Mouse (Mus musculus) hindbrain, embryonic 14.5 days (tissue): ENCODE measurements at regions not wholly inside any gene's neighbourhood (a gene's known extent, or its start where the extent isn't known, plus 50 kb on each side); places are given as distances from the start of the nearest gene placed in this dataset.

Experiments
- ATAC-seq: fragments of 200-750 bp; cut with Nextera tagmentation; 2 replicates; pipeline ENCODE4 v1.8.0; 2017; ENCODE audit warnings: moderate number of reproducible peaks, mild to moderate bottlenecking, moderate TSS enrichment, moderate library complexity; ENCODE audit not compliant: low FRiP score
- DNase-seq: peaks from one replicate; pipeline ENCODE4 v3.0.0-alpha.2; 2015; ENCODE audit warnings: low spot score
- H3K27ac ChIP-seq: fragments of 300-500 bp; sonication (generic); 2 replicates; pipeline ENCODE4 v1.5.1; 2014; ENCODE audit warnings: mild to moderate bottlenecking, moderate library complexity
- H3K27me3 ChIP-seq: fragments of 300-500 bp; sonication (generic); 2 replicates; pipeline ENCODE4 v1.6.1; 2014; ENCODE audit warnings: mild to moderate bottlenecking, low read length, mixed read lengths; ENCODE audit not compliant: control insufficient read depth, insufficient read depth
- H3K36me3 ChIP-seq: fragments of 300-500 bp; sonication (generic); replicated peaks from 2 replicates; pipeline ENCODE4 v1.6.1; 2014; ENCODE audit not compliant: control insufficient read depth, insufficient read depth
- H3K4me1 ChIP-seq: fragments of 300-500 bp; sonication (generic); replicated peaks from 2 replicates; pipeline ENCODE4 v1.6.1; 2014; ENCODE audit warnings: antibody characterized with exemption, low read length, mixed read lengths; ENCODE audit not compliant: control insufficient read depth, insufficient read depth
- H3K4me2 ChIP-seq: fragments of 300-500 bp; sonication (generic); replicated peaks from 2 replicates; pipeline ENCODE4 v1.6.1; 2014; ENCODE audit warnings: mild to moderate bottlenecking, moderate library complexity
- H3K4me3 ChIP-seq: fragments of 300-500 bp; sonication (generic); replicated peaks from 2 replicates; pipeline ENCODE4 v1.5.1; 2014; ENCODE audit warnings: mild to moderate bottlenecking, low read length
- H3K9ac ChIP-seq: fragments of 300-500 bp; sonication (generic); 2 replicates; pipeline ENCODE4 v1.6.1; 2014
- H3K9me3 ChIP-seq: fragments of 300-500 bp; sonication (generic); 2 replicates; pipeline ENCODE4 v1.6.1; 2016; ENCODE audit warnings: low read length; ENCODE audit not compliant: control insufficient read depth
- WGBS: fragments of 180-500 bp; shearing (Covaris S2); extraction: QIAGEN DNeasy Blood & Tissue Kit; methylation state at CpG from one replicate; pipeline ENCODE4 v1.1.7; 2014; 5-methylcytosine and 5-hydroxymethylcytosine counted together

DNA sequence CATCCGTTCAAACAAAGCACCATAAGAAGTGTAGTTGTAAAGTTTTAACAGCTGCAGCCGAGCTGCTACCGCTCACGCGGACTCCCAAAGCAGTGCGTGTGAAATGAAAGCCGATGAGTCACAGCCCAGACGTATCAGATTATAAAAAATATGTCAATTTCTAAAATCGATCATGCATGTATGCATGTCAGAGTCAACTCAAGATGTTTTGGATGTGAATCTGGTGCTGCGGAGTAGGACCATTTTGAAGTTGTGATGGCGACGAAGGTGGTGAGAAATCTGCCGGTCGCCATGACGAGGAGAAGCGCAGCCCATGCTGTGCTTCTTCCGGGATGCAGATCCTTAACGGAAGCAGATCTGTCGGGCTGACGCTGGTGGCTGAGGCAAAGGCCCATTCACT is 93.5 kb downstream of the Aldh8a1 start:
- Histone ChIP-seq H3K27me3 (peaks cover 10% of the 10 kb centered on the region), H3K4me2 (no peak overlapping the region), H3K4me1 (no peaks in the 10 kb centered on the region; the same call in 1 of the 2 replicates), H3K27ac (no peak overlapping the region), H3K9ac (no peak overlapping the region), H3K9me3 (no peaks in the 10 kb centered on the region), H3K4me3 (no peak overlapping the region), H3K36me3 (no peaks in the 10 kb centered on the region)
- no peak for ATAC-seq
- WGBS: 71% methylated on average over 20 of the region's 20 CpGs
- DNase-seq: no peak

DNA sequence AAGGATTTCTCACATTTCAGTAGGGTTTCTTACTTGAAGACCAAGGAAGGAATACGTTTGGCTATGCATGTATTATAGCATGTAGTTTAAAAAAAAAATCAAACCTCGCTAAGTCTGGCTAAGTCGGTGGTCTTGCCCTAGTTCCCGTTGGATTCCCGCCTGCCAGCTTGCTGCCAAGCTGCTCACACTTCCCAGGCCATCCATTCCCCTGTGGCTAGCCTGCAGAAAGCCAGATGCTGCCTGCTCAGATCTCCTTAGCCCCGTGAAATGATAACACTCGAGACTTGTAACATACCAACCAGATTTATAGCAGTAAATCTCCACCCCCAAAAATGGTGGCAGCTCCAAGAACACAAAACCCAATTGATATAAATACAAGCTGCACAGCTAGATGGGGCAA is 97.2 kb downstream of the Aldh8a1 start:
- no peak overlapping the region for H3K4me2 ChIP-seq
- no peaks in the 10 kb centered on the region for H3K9me3 ChIP-seq
- no peaks in the 10 kb centered on the region for H3K4me1 ChIP-seq
- no peak overlapping the region for H3K9ac ChIP-seq
- WGBS: 74% methylated on average over 7 of the region's 7 CpGs
- H3K27ac ChIP-seq: no peak overlapping the region
- H3K36me3 ChIP-seq: no peaks in the 10 kb centered on the region
- DNase-seq (no peak), ATAC-seq (no peak)
- peaks cover 10% of the 10 kb centered on the region for H3K27me3 ChIP-seq
- no peak overlapping the region for H3K4me3 ChIP-seq

DNA sequence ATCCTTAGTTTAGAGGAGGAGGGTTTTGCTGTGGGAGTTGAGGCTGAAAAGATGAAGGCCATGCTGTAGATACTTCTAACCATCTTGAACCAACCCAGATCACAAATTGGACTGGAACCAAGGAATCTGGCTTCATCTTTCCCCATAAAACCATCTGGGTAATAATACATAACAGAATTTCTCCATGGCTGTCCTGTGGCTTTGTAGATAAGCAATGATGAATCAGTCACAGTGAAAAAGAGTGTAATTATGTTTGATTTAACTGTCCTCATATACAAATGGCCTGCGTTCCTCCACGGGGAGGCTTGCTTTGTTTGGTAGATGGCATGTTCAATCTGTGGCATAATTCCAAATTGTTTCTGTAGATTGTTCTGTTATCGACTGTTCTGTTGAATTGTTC is 100.9 kb downstream of the Aldh8a1 start:
- Histone ChIP-seq H3K4me2 (no peak overlapping the region), H3K9me3 (peaks cover 8% of the 10 kb centered on the region; the same call in 1 of the 2 replicates), H3K4me1 (no peaks in the 10 kb centered on the region), H3K27me3 (no peaks in the 10 kb centered on the region), H3K9ac (no peak overlapping the region), H3K4me3 (no peak overlapping the region), H3K36me3 (no peaks in the 10 kb centered on the region), H3K27ac (no peak overlapping the region)
- no peak for DNase-seq
- no peak for ATAC-seq
- WGBS: 69% methylated on average over 3 of the region's 3 CpGs

DNA sequence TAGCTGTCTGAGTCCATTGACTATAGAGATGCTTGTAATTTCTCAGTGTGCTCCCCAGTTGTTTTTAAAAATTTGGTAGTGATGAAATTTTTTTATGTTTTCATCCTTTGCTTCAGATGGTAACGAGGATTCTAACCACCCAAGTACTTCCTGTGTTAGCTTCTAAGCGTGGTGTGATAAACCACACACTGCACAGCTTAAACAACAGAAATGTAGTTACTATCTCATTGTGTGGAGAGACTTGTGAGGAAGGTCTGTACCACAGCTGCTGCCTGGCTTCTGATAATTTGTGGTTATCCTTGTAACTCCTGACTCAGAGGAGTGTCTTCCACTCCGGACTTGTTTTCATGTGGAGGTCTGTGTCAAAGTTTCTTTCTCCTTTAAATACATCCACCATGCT is 102.3 kb downstream of the Aldh8a1 start:
- WGBS: 91% methylated on average over 3 of the region's 3 CpGs
- ATAC-seq (no peak), DNase-seq (no peak)
- H3K36me3 ChIP-seq: no peaks in the 10 kb centered on the region
- H3K9me3 ChIP-seq: peaks cover 8% of the 10 kb centered on the region; the same call in 1 of the 2 replicates
- no peaks in the 10 kb centered on the region for H3K27me3 ChIP-seq
- H3K4me3 ChIP-seq: no peak overlapping the region
- no peaks in the 10 kb centered on the region for H3K4me1 ChIP-seq
- H3K9ac ChIP-seq: no peak overlapping the region
- H3K27ac ChIP-seq: no peak overlapping the region
- no peak overlapping the region for H3K4me2 ChIP-seq

DNA sequence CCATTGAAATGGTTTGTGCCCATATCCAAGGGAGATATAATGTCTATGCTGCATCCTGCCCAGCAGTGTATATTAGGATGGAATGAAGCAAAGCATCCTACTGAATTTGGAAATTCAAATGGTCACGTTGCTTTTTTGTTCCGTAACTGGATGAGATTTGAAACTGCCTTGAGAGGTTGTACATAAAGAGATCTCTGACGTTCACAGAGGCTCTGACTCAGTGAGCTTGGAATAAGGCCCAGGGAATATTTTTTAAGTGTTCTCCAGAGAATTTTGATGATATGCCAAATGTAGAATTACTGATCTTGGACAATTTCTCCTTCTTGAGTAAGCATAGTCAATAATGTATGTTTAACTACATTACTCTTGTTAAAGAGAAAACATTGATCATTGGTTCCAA is 104.2 kb downstream of the Aldh8a1 start:
- DNase-seq: no peak
- Histone ChIP-seq H3K4me1 (no peaks in the 10 kb centered on the region), H3K27me3 (no peaks in the 10 kb centered on the region), H3K4me3 (no peak overlapping the region), H3K9me3 (peaks cover 8% of the 10 kb centered on the region; the same call in 1 of the 2 replicates), H3K4me2 (no peak overlapping the region), H3K27ac (no peak overlapping the region), H3K36me3 (no peaks in the 10 kb centered on the region), H3K9ac (no peak overlapping the region)
- WGBS: 96% methylated on average over 3 of the region's 3 CpGs
- ATAC-seq: no peak

DNA sequence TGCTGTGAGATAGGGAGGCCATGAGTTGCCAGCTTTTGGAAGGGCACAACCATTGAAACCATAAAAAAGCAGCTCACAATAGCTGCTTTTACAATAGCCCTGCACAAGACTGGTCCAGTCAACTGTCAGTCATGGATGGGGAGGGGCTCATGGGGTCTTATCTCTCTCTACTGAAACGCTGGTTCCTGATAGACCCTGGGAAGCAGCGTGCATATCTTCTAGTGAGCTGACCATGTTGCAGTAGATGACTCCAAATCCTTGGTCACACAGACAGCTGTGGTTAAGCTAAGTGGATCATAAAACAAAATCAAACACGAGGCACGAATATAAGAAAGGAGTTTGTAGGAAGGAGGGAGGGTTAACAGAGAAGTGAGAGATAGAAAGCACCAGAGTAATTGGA is 105.0 kb downstream of the Aldh8a1 start:
- WGBS: 72% methylated on average over 4 of the region's 4 CpGs
- H3K36me3 ChIP-seq: no peaks in the 10 kb centered on the region
- ATAC-seq (no peak), DNase-seq (no peak)
- no peak overlapping the region for H3K4me3 ChIP-seq
- H3K9ac ChIP-seq: no peak overlapping the region
- peaks cover 8% of the 10 kb centered on the region; the same call in 1 of the 2 replicates for H3K9me3 ChIP-seq
- no peak overlapping the region for H3K27ac ChIP-seq
- no peaks in the 10 kb centered on the region for H3K27me3 ChIP-seq
- no peak overlapping the region for H3K4me2 ChIP-seq
- H3K4me1 ChIP-seq: no peaks in the 10 kb centered on the region

DNA sequence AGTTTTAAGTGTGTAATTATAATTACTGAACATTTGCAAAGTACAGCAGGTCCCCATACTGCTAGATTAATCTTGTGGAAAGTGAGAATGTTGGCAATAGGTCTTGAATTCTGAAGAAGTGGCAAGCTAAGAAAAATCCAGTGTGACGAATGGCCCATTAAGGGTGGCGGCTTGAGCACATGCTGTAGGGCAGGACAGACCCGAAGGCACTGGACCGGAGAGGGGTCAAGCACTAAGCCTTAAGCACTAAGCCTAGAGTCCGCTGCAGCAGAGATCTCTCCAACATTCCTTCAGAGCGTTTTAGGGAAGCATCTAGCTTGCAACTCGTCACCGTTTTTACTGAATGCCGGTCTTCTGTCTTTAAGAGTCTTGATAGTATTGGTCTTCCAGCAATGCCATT is 105.6 kb downstream of the Aldh8a1 start:
- Histone ChIP-seq H3K27ac (no peak overlapping the region), H3K9ac (no peak overlapping the region), H3K4me3 (no peak overlapping the region), H3K9me3 (peaks cover 8% of the 10 kb centered on the region; the same call in 1 of the 2 replicates), H3K4me1 (no peaks in the 10 kb centered on the region), H3K36me3 (no peaks in the 10 kb centered on the region), H3K4me2 (no peak overlapping the region), H3K27me3 (no peaks in the 10 kb centered on the region)
- ATAC-seq: no peak
- 74% methylated on average over 9 of the region's 9 CpGs for WGBS
- no peak for DNase-seq

DNA sequence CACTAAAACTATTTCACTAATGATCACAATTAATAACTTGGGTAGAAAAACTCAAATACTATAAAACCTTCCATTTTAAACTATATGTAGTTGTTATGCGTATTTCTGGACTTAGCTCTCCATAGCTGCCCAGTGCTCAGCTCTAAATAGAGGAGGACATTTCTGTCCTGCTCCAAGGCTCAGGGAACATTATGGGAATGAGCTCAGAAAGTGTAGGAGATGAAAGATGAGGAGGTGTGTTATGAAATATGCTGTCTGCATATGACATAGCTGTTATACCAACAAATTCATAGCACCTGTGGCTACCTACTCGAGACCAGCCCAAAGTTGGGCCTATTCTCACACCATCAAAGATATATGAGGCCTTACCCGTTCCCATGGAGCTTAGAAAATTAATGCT is 106.3 kb downstream of the Aldh8a1 start:
- H3K9me3 ChIP-seq: peaks cover 8% of the 10 kb centered on the region; the same call in 1 of the 2 replicates
- H3K27ac ChIP-seq: no peak overlapping the region
- no peak overlapping the region for H3K4me2 ChIP-seq
- no peak overlapping the region for H3K4me3 ChIP-seq
- no peak for ATAC-seq
- no peak for DNase-seq
- H3K27me3 ChIP-seq: no peaks in the 10 kb centered on the region
- H3K4me1 ChIP-seq: no peaks in the 10 kb centered on the region
- WGBS: 90% methylated on average over 3 of the region's 3 CpGs
- no peaks in the 10 kb centered on the region for H3K36me3 ChIP-seq
- no peak overlapping the region for H3K9ac ChIP-seq

DNA sequence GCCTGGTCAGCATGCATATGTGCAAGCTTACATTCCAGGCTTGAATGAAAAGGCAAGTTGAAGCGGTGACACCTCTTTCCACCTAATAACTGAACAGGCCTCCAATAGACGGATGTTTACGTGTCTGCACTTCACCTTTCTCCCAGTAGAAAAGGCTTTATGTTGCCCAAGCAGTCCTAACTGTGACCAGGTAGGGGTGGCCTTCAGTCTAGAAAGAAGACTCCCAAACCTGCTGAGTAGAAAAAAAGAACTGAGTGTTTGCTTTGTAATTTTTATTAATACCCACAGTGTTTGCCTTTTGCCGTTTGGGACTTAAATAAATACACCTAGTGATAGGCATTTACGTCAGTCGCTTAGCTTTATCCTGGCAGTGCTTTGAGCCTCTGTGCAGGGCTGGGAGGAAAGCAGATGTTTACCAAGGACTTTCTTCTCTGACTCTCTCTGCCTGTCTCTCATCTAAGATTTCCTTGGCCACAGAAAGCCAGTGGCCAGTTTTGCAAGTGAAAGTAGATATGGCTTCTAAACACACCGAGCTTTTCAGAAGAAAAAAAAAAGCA is 104.5 kb upstream of the 1700020N01Rik start:
- H3K9me3 ChIP-seq: no peaks in the 10 kb centered on the region
- H3K4me1 ChIP-seq: no peaks in the 10 kb centered on the region
- H3K27ac ChIP-seq: no peak overlapping the region
- WGBS: 92% methylated on average over 7 of the region's 7 CpGs
- no peak overlapping the region for H3K4me3 ChIP-seq
- ATAC-seq (no peak), DNase-seq (no peak)
- no peak overlapping the region for H3K9ac ChIP-seq
- H3K36me3 ChIP-seq: no peaks in the 10 kb centered on the region
- H3K4me2 ChIP-seq: no peak overlapping the region
- no peaks in the 10 kb centered on the region for H3K27me3 ChIP-seq

DNA sequence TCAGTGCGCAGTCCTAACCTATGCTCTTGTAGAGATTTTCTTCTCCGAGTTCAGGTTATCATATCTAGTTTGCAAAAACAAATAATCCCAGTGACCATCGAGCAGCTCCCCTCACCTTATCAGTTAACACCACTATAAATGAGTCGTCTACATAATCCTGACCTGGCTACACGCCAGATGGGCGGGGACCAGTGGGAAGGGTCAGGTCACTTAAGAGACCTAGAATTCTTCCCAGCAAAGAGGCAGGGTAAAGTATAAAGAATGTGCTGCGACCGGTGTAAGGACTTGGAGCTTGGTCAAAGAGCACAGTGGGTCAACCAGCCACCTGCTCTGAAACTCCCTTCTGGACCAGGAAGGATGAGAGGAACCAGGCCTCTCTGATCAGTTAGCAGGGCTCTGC is 102.0 kb upstream of the 1700020N01Rik start:
- H3K9me3 ChIP-seq: no peaks in the 10 kb centered on the region
- no peak overlapping the region for H3K27ac ChIP-seq
- H3K27me3 ChIP-seq: no peaks in the 10 kb centered on the region
- no peak overlapping the region for H3K9ac ChIP-seq
- WGBS: 86% methylated on average over 8 of the region's 8 CpGs
- H3K36me3 ChIP-seq: no peaks in the 10 kb centered on the region
- H3K4me1 ChIP-seq: no peaks in the 10 kb centered on the region
- DNase-seq (no peak), ATAC-seq (no peak)
- no peak overlapping the region for H3K4me2 ChIP-seq
- H3K4me3 ChIP-seq: no peak overlapping the region
